Mouse (Mus musculus) monocyte, adult 2 months (primary cell): ENCODE measurements at regions not wholly inside any gene's neighbourhood (a gene's known extent, or its start where the extent isn't known, plus 50 kb on each side); places are given as distances from the start of the nearest gene placed in this dataset.
"Not testable (repeated sequence)": the region's sequence is repeated elsewhere in the genome, so short reads cannot be mapped to it uniquely, and the experiment has no call there.

ENCODE experiments used
- DNase-seq, 2 experiments: peaks; one replicate each; pipeline ENCODE4 v3.0.0; 2022; ENCODE audit warnings: low spot score in 2 of 2, low read depth in 1 of 2

- no peak for DNase-seq
These were observed 203.7 kb upstream of the P2ry1 start for GRCm38 (mm10) chr3:60798862-60799261.

- DNase-seq = no peak
These were observed 197.8 kb upstream of the P2ry1 start for GRCm38 (mm10) chr3:60804711-60805293.

GRCm38 (mm10) chr3:60811924-60812323 is 190.7 kb upstream of the P2ry1 start:
- DNase-seq = no peak

- no peak for DNase-seq
These were observed 189.1 kb upstream of the P2ry1 start for GRCm38 (mm10) chr3:60813485-60813884.

GRCm38 (mm10) chr3:60819684-60820281 is 182.8 kb upstream of the P2ry1 start:
- no peak for DNase-seq

- no peak for DNase-seq
These were observed 181.1 kb upstream of the P2ry1 start for GRCm38 (mm10) chr3:60821463-60821862.

GRCm38 (mm10) chr3:60826759-60827158 is 175.8 kb upstream of the P2ry1 start:
- no peak for DNase-seq

GRCm38 (mm10) chr3:60832385-60832784 is 170.2 kb upstream of the P2ry1 start:
- no peak for DNase-seq

- no peak for DNase-seq
These were observed 160.7 kb upstream of the P2ry1 start for GRCm38 (mm10) chr3:60841895-60842294.

- DNase-seq = no peak
These were observed 157.3 kb upstream of the P2ry1 start for GRCm38 (mm10) chr3:60845293-60845692.

- DNase-seq = no peak
These were observed 154.2 kb upstream of the P2ry1 start for GRCm38 (mm10) chr3:60848437-60848836.

GRCm38 (mm10) chr3:60853773-60854172 is 148.8 kb upstream of the P2ry1 start:
- no peak for DNase-seq

GRCm38 (mm10) chr3:60855734-60856133 is 146.9 kb upstream of the P2ry1 start:
- DNase-seq = no peak

GRCm38 (mm10) chr3:60858474-60859118 is 144.0 kb upstream of the P2ry1 start:
- DNase-seq = no peak

GRCm38 (mm10) chr3:60859119-60859515 is 143.5 kb upstream of the P2ry1 start:
- no peak for DNase-seq

- DNase-seq = not testable (repeated sequence)
These were observed 125.7 kb upstream of the P2ry1 start for GRCm38 (mm10) chr3:60876858-60877257.

- no peak for DNase-seq
These were observed 123.7 kb upstream of the P2ry1 start for GRCm38 (mm10) chr3:60878880-60879279.

- DNase-seq = no peak
These were observed 118.6 kb upstream of the P2ry1 start for GRCm38 (mm10) chr3:60884027-60884426.

- no peak for DNase-seq
These were observed 113.3 kb upstream of the P2ry1 start for GRCm38 (mm10) chr3:60889191-60889861.

GRCm38 (mm10) chr3:60897628-60898269 is 104.8 kb upstream of the P2ry1 start:
- DNase-seq = no peak

- DNase-seq = no peak
These were observed 103.9 kb upstream of the P2ry1 start for GRCm38 (mm10) chr3:60898720-60899119.

GRCm38 (mm10) chr3:60901571-60901970 is 101.0 kb upstream of the P2ry1 start:
- DNase-seq = no peak
